Mouse (Mus musculus): ENCODE measurements around the gene Tex2. TPM values are rescaled to one million over a fixed set of nuclear protein-coding genes. Genes with fewer than 3 reads are reported as not detected.

The Tex2 gene
- total and polyA plus RNA-seq, 3 experiments, result 1.6 to 20.0 (median 7.7) TPM

- Histone ChIP-seq H3K4me3 (ENCODE audit: low read depth, low read length) (no peak overlapping the region), H3K9me3 (replicated peaks) (no peaks in the 10 kb centered on the region), H3K27me3 (ENCODE audit: insufficient read depth, low read length) (no peaks in the 10 kb centered on the region), H3K36me3 (replicated peaks) (peaks cover 56% of the 10 kb centered on the region), H3K4me1 (ENCODE audit: insufficient read depth, low read depth, low read length) (no peaks in the 10 kb centered on the region)
- TF ChIP-seq CTCF (IDR thresholded peaks at IDR 0.05; ENCODE audit: low read depth, low read length) (no peak), GATA2 (IDR thresholded peaks at IDR 0.05; ENCODE audit: borderline replicate concordance, low read depth, low read length) (no peak), TAL1 (conservative IDR thresholded peaks at IDR 0.05; ENCODE audit: low read depth, low read length) (no peak), GATA1 (IDR thresholded peaks at IDR 0.05; ENCODE audit: borderline replicate concordance, low read length) (no peak), POLR2AphosphoS5 (IDR thresholded peaks at IDR 0.05; ENCODE audit: insufficient replicate concordance, low read depth, low read length) (no peak)
- ATAC-seq (ENCODE audit: extremely low read depth, insufficient number of reproducible peaks, low FRiP score, poor library complexity, severe bottlenecking) (no peak), DNase-seq (ENCODE audit: low spot score) (no peak)
These were observed 80.9 kb downstream of the Tex2 start for GRCm38 (mm10) chr11:106532248-106532790.

- Histone ChIP-seq H3K27me3 (ENCODE audit: insufficient read depth, low read length) (no peaks in the 10 kb centered on the region), H3K36me3 (replicated peaks) (peaks cover 55% of the 10 kb centered on the region), H3K4me1 (ENCODE audit: insufficient read depth, low read depth, low read length) (no peaks in the 10 kb centered on the region), H3K4me3 (ENCODE audit: low read depth, low read length) (no peak overlapping the region), H3K9me3 (replicated peaks) (no peaks in the 10 kb centered on the region)
- DNase-seq (ENCODE audit: low spot score), result no peak
- TF ChIP-seq CTCF (IDR thresholded peaks at IDR 0.05; ENCODE audit: low read depth, low read length), result no peak
- no peak for TF ChIP-seq POLR2AphosphoS5 (IDR thresholded peaks at IDR 0.05; ENCODE audit: insufficient replicate concordance, low read depth, low read length)
- no peak for TF ChIP-seq GATA2 (IDR thresholded peaks at IDR 0.05; ENCODE audit: borderline replicate concordance, low read depth, low read length)
- no peak for TF ChIP-seq GATA1 (IDR thresholded peaks at IDR 0.05; ENCODE audit: borderline replicate concordance, low read length)
- TF ChIP-seq TAL1 (conservative IDR thresholded peaks at IDR 0.05; ENCODE audit: low read depth, low read length), result no peak
- ATAC-seq (ENCODE audit: extremely low read depth, insufficient number of reproducible peaks, low FRiP score, poor library complexity, severe bottlenecking), result no peak
These were observed 83.4 kb downstream of the Tex2 start for GRCm38 (mm10) chr11:106529786-106530185.

GRCm38 (mm10) chr11:106529113-106529512 lies 84.1 kb downstream of the Tex2 start:
- no peak overlapping the region for H3K4me3 ChIP-seq (ENCODE audit: low read depth, low read length)
- TF ChIP-seq GATA2 (IDR thresholded peaks at IDR 0.05; ENCODE audit: borderline replicate concordance, low read depth, low read length), result no peak
- no peak for TF ChIP-seq TAL1 (conservative IDR thresholded peaks at IDR 0.05; ENCODE audit: low read depth, low read length)
- TF ChIP-seq GATA1 (IDR thresholded peaks at IDR 0.05; ENCODE audit: borderline replicate concordance, low read length), result no peak
- TF ChIP-seq POLR2AphosphoS5 (IDR thresholded peaks at IDR 0.05; ENCODE audit: insufficient replicate concordance, low read depth, low read length), result no peak
- TF ChIP-seq CTCF (IDR thresholded peaks at IDR 0.05; ENCODE audit: low read depth, low read length), result no peak
- no peaks in the 10 kb centered on the region for H3K4me1 ChIP-seq (ENCODE audit: insufficient read depth, low read depth, low read length)
- ATAC-seq (ENCODE audit: extremely low read depth, insufficient number of reproducible peaks, low FRiP score, poor library complexity, severe bottlenecking) (no peak), DNase-seq (ENCODE audit: low spot score) (no peak)
- peaks cover 53% of the 10 kb centered on the region for H3K36me3 ChIP-seq (replicated peaks)
- H3K27me3 ChIP-seq (ENCODE audit: insufficient read depth, low read length), result no peaks in the 10 kb centered on the region
- H3K9me3 ChIP-seq (replicated peaks), result no peaks in the 10 kb centered on the region

- ATAC-seq (ENCODE audit: extremely low read depth, insufficient number of reproducible peaks, low FRiP score, poor library complexity, severe bottlenecking), result no peak
- Histone ChIP-seq H3K9me3 (replicated peaks) (no peaks in the 10 kb centered on the region), H3K27me3 (ENCODE audit: insufficient read depth, low read length) (no peaks in the 10 kb centered on the region), H3K36me3 (replicated peaks) (peaks cover 48% of the 10 kb centered on the region), H3K4me3 (ENCODE audit: low read depth, low read length) (no peak overlapping the region), H3K4me1 (ENCODE audit: insufficient read depth, low read depth, low read length) (0 out of 2 replicates have a peak, but pooled peaks cover 2% of the 10 kb centered on the region)
- no peak for DNase-seq (ENCODE audit: low spot score)
- no peak for TF ChIP-seq TAL1 (conservative IDR thresholded peaks at IDR 0.05; ENCODE audit: low read depth, low read length)
- no peak for TF ChIP-seq GATA1 (IDR thresholded peaks at IDR 0.05; ENCODE audit: borderline replicate concordance, low read length)
- TF ChIP-seq GATA2 (IDR thresholded peaks at IDR 0.05; ENCODE audit: borderline replicate concordance, low read depth, low read length), result no peak
- no peak for TF ChIP-seq CTCF (IDR thresholded peaks at IDR 0.05; ENCODE audit: low read depth, low read length)
- TF ChIP-seq POLR2AphosphoS5 (IDR thresholded peaks at IDR 0.05; ENCODE audit: insufficient replicate concordance, low read depth, low read length), result no peak
These were observed 85.3 kb downstream of the Tex2 start for GRCm38 (mm10) chr11:106527926-106528325.

- no peak for ATAC-seq (ENCODE audit: extremely low read depth, insufficient number of reproducible peaks, low FRiP score, poor library complexity, severe bottlenecking)
- peaks cover 7% of the 10 kb centered on the region; the same call in 1 of the 2 replicates for H3K4me1 ChIP-seq (ENCODE audit: insufficient read depth, low read depth, low read length)
- no peak for DNase-seq (ENCODE audit: low spot score)
- no peaks in the 10 kb centered on the region for H3K9me3 ChIP-seq (replicated peaks)
- no peak for TF ChIP-seq TAL1 (conservative IDR thresholded peaks at IDR 0.05; ENCODE audit: low read depth, low read length)
- TF ChIP-seq CTCF (IDR thresholded peaks at IDR 0.05; ENCODE audit: low read depth, low read length), result no peak
- no peak for TF ChIP-seq POLR2AphosphoS5 (IDR thresholded peaks at IDR 0.05; ENCODE audit: insufficient replicate concordance, low read depth, low read length)
- no peak for TF ChIP-seq GATA1 (IDR thresholded peaks at IDR 0.05; ENCODE audit: borderline replicate concordance, low read length)
- no peak for TF ChIP-seq GATA2 (IDR thresholded peaks at IDR 0.05; ENCODE audit: borderline replicate concordance, low read depth, low read length)
- H3K36me3 ChIP-seq (replicated peaks), result peaks cover 41% of the 10 kb centered on the region
- no peak overlapping the region for H3K4me3 ChIP-seq (ENCODE audit: low read depth, low read length)
- H3K27me3 ChIP-seq (ENCODE audit: insufficient read depth, low read length), result no peaks in the 10 kb centered on the region
These were observed 85.9 kb downstream of the Tex2 start for GRCm38 (mm10) chr11:106527147-106527821.

GRCm38 (mm10) chr11:106522538-106522937 lies 90.7 kb downstream of the Tex2 start:
- TF ChIP-seq TAL1 (conservative IDR thresholded peaks at IDR 0.05; ENCODE audit: low read depth, low read length) (no peak), GATA1 (IDR thresholded peaks at IDR 0.05; ENCODE audit: borderline replicate concordance, low read length) (no peak), CTCF (IDR thresholded peaks at IDR 0.05; ENCODE audit: low read depth, low read length) (no peak), POLR2AphosphoS5 (IDR thresholded peaks at IDR 0.05; ENCODE audit: insufficient replicate concordance, low read depth, low read length) (no peak), GATA2 (IDR thresholded peaks at IDR 0.05; ENCODE audit: borderline replicate concordance, low read depth, low read length) (no peak)
- Histone ChIP-seq H3K9me3 (replicated peaks) (no peaks in the 10 kb centered on the region), H3K27me3 (ENCODE audit: insufficient read depth, low read length) (no peaks in the 10 kb centered on the region), H3K36me3 (replicated peaks) (peaks cover 33% of the 10 kb centered on the region), H3K4me1 (ENCODE audit: insufficient read depth, low read depth, low read length) (peaks cover 7% of the 10 kb centered on the region; the same call in 1 of the 2 replicates), H3K4me3 (ENCODE audit: low read depth, low read length) (no peak overlapping the region)
- ATAC-seq (ENCODE audit: extremely low read depth, insufficient number of reproducible peaks, low FRiP score, poor library complexity, severe bottlenecking) (no peak), DNase-seq (ENCODE audit: low spot score) (no peak)

Measured in G1E (cell line).